Comparison of ENCODE assay signal across 9 mouse cellular contexts in genomic region chr16:62832481-62832880, GRCm38 (mm10). TPM values are rescaled to one million over a fixed set of nuclear protein-coding genes. Genes with fewer than 3 reads are reported as not detected.
DNase-seq lines count a peak whose midpoint lies in the region; ATAC-seq and TF ChIP-seq lines count a peak whose summit lies in the region.
"Had no signal": no experiment of that assay in that cellular context is flagged by ENCODE, and none has a peak within 500 bp of the region (broad histone marks: within the 10 kb centered on the region; RNA-seq: fewer than 3 reads in every experiment).

No protein-coding gene starts in this region.

- no peak overlapping the region for H3K27ac ChIP-seq in kidney, embryonic 14.5 days (ENCODE audit: low read depth, low read length)
- no peak overlapping the region for H3K27ac ChIP-seq in cortical plate, adult 2 months (ENCODE audit: insufficient read depth, low read length)
- no peak overlapping the region for H3K27ac ChIP-seq in liver, embryonic 13.5 days
- H3K27ac ChIP-seq in neural tube, embryonic 14.5 days (ENCODE audit: low read depth, low read length): no peak overlapping the region
- H3K27ac ChIP-seq: limb, embryonic 15.5 days had no signal

- H3K9me3 ChIP-seq in kidney, embryonic 14.5 days (ENCODE audit: control insufficient read depth, low read length): no peaks in the 10 kb centered on the region
- H3K9me3 ChIP-seq in liver, embryonic 13.5 days (replicated peaks): no peaks in the 10 kb centered on the region
- H3K9me3 ChIP-seq in neural tube, embryonic 14.5 days (ENCODE audit: control insufficient read depth, low read length): no peaks in the 10 kb centered on the region
- H3K9me3 ChIP-seq: limb, embryonic 15.5 days had no signal

- no peak overlapping the region for H3K9ac ChIP-seq in kidney, embryonic 14.5 days (ENCODE audit: low read depth, low read length)
- no peak overlapping the region for H3K9ac ChIP-seq in liver, embryonic 13.5 days
- H3K9ac ChIP-seq in neural tube, embryonic 14.5 days (replicated peaks; ENCODE audit: low read depth, low read length): no peak overlapping the region
- H3K9ac ChIP-seq: limb, embryonic 15.5 days had no signal

- DNase-seq in kidney, adult 11 months: peak; percentile 21
- peak; percentile 66 for DNase-seq in R1 (ENCODE audit: low read depth, low spot score)
- DNase-seq in heart, postnatal 36 days: peak; percentile 29 to 33
- peak; percentile 38 for DNase-seq in liver, embryonic 13.5 days
- DNase-seq in right cerebral cortex, adult 18-20 months: no peak

- no peak for TF ChIP-seq POLR2A in cortical plate, adult 2 months (IDR thresholded peaks at IDR 0.05; ENCODE audit: extremely low read depth, insufficient read depth, low read length)

- intact Hi-C loops in heart, postnatal 36 days (cut with DNase I): no loop called here

- H3K4me2 ChIP-seq in kidney, embryonic 14.5 days (replicated peaks; ENCODE audit: low read depth, low read length): no peak overlapping the region
- H3K4me2 ChIP-seq in liver, embryonic 13.5 days: no peak overlapping the region
- H3K4me2 ChIP-seq in neural tube, embryonic 14.5 days (ENCODE audit: low read depth, low read length): no peak overlapping the region
- H3K4me2 ChIP-seq: limb, embryonic 15.5 days had no signal

- H3K36me3 ChIP-seq in kidney, embryonic 14.5 days (ENCODE audit: control insufficient read depth, insufficient read depth, low read length): no peaks in the 10 kb centered on the region
- no peaks in the 10 kb centered on the region for H3K36me3 ChIP-seq in liver, embryonic 13.5 days
- H3K36me3 ChIP-seq in neural tube, embryonic 14.5 days (ENCODE audit: control insufficient read depth, insufficient read depth, low read length): no peaks in the 10 kb centered on the region
- H3K36me3 ChIP-seq: limb, embryonic 15.5 days had no signal

- H3K4me3 ChIP-seq in kidney, embryonic 14.5 days (ENCODE audit: low read length): no peak overlapping the region
- no peak overlapping the region for H3K4me3 ChIP-seq in cortical plate, adult 2 months (ENCODE audit: insufficient read depth, low read length)
- no peak overlapping the region for H3K4me3 ChIP-seq in liver, embryonic 13.5 days (replicated peaks)
- no peak overlapping the region for H3K4me3 ChIP-seq in neural tube, embryonic 14.5 days (ENCODE audit: low read depth, low read length)
- H3K4me3 ChIP-seq: limb, embryonic 15.5 days had no signal

- peak; percentile 67 for TF ChIP-seq CTCF in cortical plate, adult 2 months (IDR thresholded peaks at IDR 0.05; ENCODE audit: extremely low read depth, insufficient read depth, low read length)

- no peak for ATAC-seq in kidney, embryonic 14.5 days (ENCODE audit: low FRiP score, low TSS enrichment)
- no peak for ATAC-seq in liver, embryonic 13.5 days (ENCODE audit: low read depth)
- peak; percentile 56; the same call in 1 of the 2 replicates for ATAC-seq in neural tube, embryonic 14.5 days (ENCODE audit: low read depth)

- no peaks in the 10 kb centered on the region for H3K4me1 ChIP-seq in kidney, embryonic 14.5 days (ENCODE audit: control insufficient read depth, insufficient read depth, low read length)
- H3K4me1 ChIP-seq in cortical plate, adult 2 months (ENCODE audit: control insufficient read depth, insufficient read depth, low read length): no peaks in the 10 kb centered on the region
- peaks cover 26% of the 10 kb centered on the region for H3K4me1 ChIP-seq in liver, embryonic 13.5 days (replicated peaks)
- no peaks in the 10 kb centered on the region for H3K4me1 ChIP-seq in neural tube, embryonic 14.5 days (ENCODE audit: control insufficient read depth, insufficient read depth, low read length)
- H3K4me1 ChIP-seq: limb, embryonic 15.5 days had no signal

- no peaks in the 10 kb centered on the region for H3K27me3 ChIP-seq in kidney, embryonic 14.5 days (ENCODE audit: control insufficient read depth, insufficient read depth, low read length)
- H3K27me3 ChIP-seq in liver, embryonic 13.5 days: no peaks in the 10 kb centered on the region
- H3K27me3 ChIP-seq in neural tube, embryonic 14.5 days (ENCODE audit: control insufficient read depth, insufficient read depth, low read length): no peaks in the 10 kb centered on the region
- H3K27me3 ChIP-seq: limb, embryonic 15.5 days had no signal

- WGBS in kidney, embryonic 14.5 days: 14% methylated on average over 4 of the region's 4 CpGs
- WGBS in liver, embryonic 13.5 days (ENCODE audit: insufficient replicate concordance): 18% methylated on average over 4 of the region's 4 CpGs
- WGBS in neural tube, embryonic 14.5 days: 22% methylated on average over 4 of the region's 4 CpGs

RNA-seq across cellular contexts. Expression of gene Arl13b, which starts 14.4 kb away (rescaled TPM):
- 12.4 and 19.0 TPM in 2 replicates for polyA plus RNA-seq in kidney, embryonic 14.5 days (2014; fragmentation: Nextera tagmentation; extraction: Ambion mirVana)
- polyA plus RNA-seq in cortical plate, adult 2 months (2012; rRNA removed): 11.4 and 13.4 TPM in 2 replicates
- total RNA-seq in heart, postnatal 36 days (2021): 1 to 10 TPM; 8.2 to 10.0 TPM
- 5.4 and 5.5 TPM in 2 replicates for polyA plus RNA-seq in liver, embryonic 13.5 days (2015; fragmentation: Nextera tagmentation; extraction: Ambion mirVana)
- polyA plus RNA-seq in neural tube, embryonic 14.5 days (2014; fragmentation: Nextera tagmentation; extraction: Ambion mirVana): 18.3 and 18.9 TPM in 2 replicates

RNA-seq across cellular contexts. Expression of gene Stx19, which starts 18.0 kb away (rescaled TPM):
- polyA plus RNA-seq in kidney, embryonic 14.5 days (2014; fragmentation: Nextera tagmentation; extraction: Ambion mirVana): 0.38 and 0.63 TPM in 2 replicates
- polyA plus RNA-seq in cortical plate, adult 2 months (2012; rRNA removed): not detected in 2 replicates
- total RNA-seq in heart, postnatal 36 days (2021): not detected
- 0.07 and 0.09 TPM in 2 replicates for polyA plus RNA-seq in liver, embryonic 13.5 days (2015; fragmentation: Nextera tagmentation; extraction: Ambion mirVana)
- 0.51 and 0.54 TPM in 2 replicates for polyA plus RNA-seq in neural tube, embryonic 14.5 days (2014; fragmentation: Nextera tagmentation; extraction: Ambion mirVana)

RNA-seq across cellular contexts. Expression of gene Pros1, which starts 21.6 kb away (rescaled TPM):
- 12.7 and 28.9 TPM in 2 replicates for polyA plus RNA-seq in kidney, embryonic 14.5 days (2014; fragmentation: Nextera tagmentation; extraction: Ambion mirVana)
- 9.4 and 9.6 TPM in 2 replicates for polyA plus RNA-seq in cortical plate, adult 2 months (2012; rRNA removed)
- total RNA-seq in heart, postnatal 36 days (2021): 10 to 100 TPM; 18.5 to 21.1 TPM
- 12.4 and 16.0 TPM in 2 replicates for polyA plus RNA-seq in liver, embryonic 13.5 days (2015; fragmentation: Nextera tagmentation; extraction: Ambion mirVana)
- 12.2 and 16.4 TPM in 2 replicates for polyA plus RNA-seq in neural tube, embryonic 14.5 days (2014; fragmentation: Nextera tagmentation; extraction: Ambion mirVana)

RNA-seq across cellular contexts. Expression of gene Nsun3, which starts 45.9 kb away (rescaled TPM):
- polyA plus RNA-seq in kidney, embryonic 14.5 days (2014; fragmentation: Nextera tagmentation; extraction: Ambion mirVana): 9.4 and 10.5 TPM in 2 replicates
- 9.2 and 10.1 TPM in 2 replicates for polyA plus RNA-seq in cortical plate, adult 2 months (2012; rRNA removed)
- 1 to 10 TPM; 7.6 to 7.8 TPM for total RNA-seq in heart, postnatal 36 days (2021)
- polyA plus RNA-seq in liver, embryonic 13.5 days (2015; fragmentation: Nextera tagmentation; extraction: Ambion mirVana): 5.3 and 6.9 TPM in 2 replicates
- polyA plus RNA-seq in neural tube, embryonic 14.5 days (2014; fragmentation: Nextera tagmentation; extraction: Ambion mirVana): 12.8 and 13.5 TPM in 2 replicates
